Mouse (Mus musculus) ES-E14 (cell line): ENCODE data around the gene Thap8.

Experiments
- CHD2 ChIP-seq: IDR thresholded peaks from 2 replicates; pipeline ENCODE4 v1.6.1; 2014; ENCODE audit warnings: mild to moderate bottlenecking, low read depth, low read length, inconsistent platforms
- HCFC1 ChIP-seq: IDR thresholded peaks from 2 replicates; pipeline ENCODE4 v1.6.1; 2012; ENCODE audit warnings: low read length, inconsistent platforms, borderline replicate concordance; ENCODE audit not compliant: insufficient read depth
- MAFK ChIP-seq: IDR thresholded peaks from 2 replicates; pipeline ENCODE4 v1.6.1; 2014; ENCODE audit warnings: mild to moderate bottlenecking, low read depth, low read length, inconsistent platforms; ENCODE audit not compliant: insufficient read depth
- ZC3H11A ChIP-seq: IDR thresholded peaks from 2 replicates; pipeline ENCODE4 v1.6.1; 2012; ENCODE audit warnings: low read depth, mild to moderate bottlenecking, inconsistent platforms, low read length, borderline replicate concordance
- ZNF384 ChIP-seq: IDR thresholded peaks from 2 replicates; pipeline ENCODE4 v1.6.1; 2012; ENCODE audit warnings: low read depth, low read length, inconsistent platforms

GRCm38 (mm10) chr7:30293795-30294194 lies 13.9 kb downstream of the Thap8 start:
- TF ChIP-seq HCFC1 (no peak), CHD2 (no peak), ZNF384 (no peak), MAFK (no peak), ZC3H11A (no peak)
